Mouse (Mus musculus) testis, adult 2 months (tissue): ENCODE results near the gene Fam83g. TPM values are rescaled to one million over a fixed set of nuclear protein-coding genes. Genes with fewer than 3 reads are reported as not detected.

Experiments
- H3K27ac ChIP-seq: fragments of 200-500 bp; 2 replicates; pipeline ENCODE4 v1.5.1; 2012; ENCODE audit warnings: low read depth, low read length; ENCODE audit not compliant: control insufficient read depth, insufficient read depth
- H3K27me3 ChIP-seq: fragments of 200-500 bp; 2 replicates; pipeline ENCODE4 v1.6.1; 2012; ENCODE audit warnings: mild to moderate bottlenecking, low read length, moderate library complexity; ENCODE audit not compliant: control insufficient read depth, insufficient read depth
- H3K36me3 ChIP-seq: fragments of 200-500 bp; 2 replicates; pipeline ENCODE4 v1.6.1; 2012; ENCODE audit warnings: mild to moderate bottlenecking, low read length; ENCODE audit not compliant: control insufficient read depth, insufficient read depth
- H3K4me1 ChIP-seq: fragments of 200-500 bp; 2 replicates; pipeline ENCODE4 v1.6.1; 2012; ENCODE audit warnings: low read length; ENCODE audit not compliant: control insufficient read depth, insufficient read depth
- H3K4me3 ChIP-seq: fragments of 200-500 bp; 2 replicates; pipeline ENCODE4 v1.5.1; 2012; ENCODE audit warnings: low read depth, mild to moderate bottlenecking, low read length, moderate library complexity, mixed read lengths; ENCODE audit not compliant: control insufficient read depth
- CTCF ChIP-seq: fragments of 200-500 bp; IDR thresholded peaks from 2 replicates; pipeline ENCODE4 v1.5.1; 2012; ENCODE audit warnings: low read depth, mild to moderate bottlenecking, inconsistent platforms, low read length, moderate library complexity; ENCODE audit not compliant: control insufficient read depth, insufficient read depth, insufficient replicate concordance
- POLR2A ChIP-seq: fragments of 200-500 bp; IDR thresholded peaks from 2 replicates; pipeline ENCODE4 v1.6.1; 2012; ENCODE audit warnings: low read depth, mild to moderate bottlenecking, inconsistent platforms, low read length, moderate library complexity; ENCODE audit not compliant: control insufficient read depth
- polyA plus RNA-seq: library from polyadenylated mRNA; depleted of rRNA; stranded (reverse); fragments of >200 nt; gene quantifications from 2 replicates; pipeline ENCODE4 v1.2.3, GENCODE M21; 2012

The Fam83g gene
- polyA plus RNA-seq, 1 experiment, result 1.3 TPM

- peaks cover 11% of the 10 kb centered on the region for H3K4me1 ChIP-seq
- H3K27ac ChIP-seq, result no peak overlapping the region
- no peaks in the 10 kb centered on the region for H3K27me3 ChIP-seq
- TF ChIP-seq POLR2A (no peak), CTCF (no peak)
- no peak overlapping the region for H3K4me3 ChIP-seq
- no peaks in the 10 kb centered on the region for H3K36me3 ChIP-seq
These were observed 41.8 kb upstream of the Fam83g start for GRCm38 (mm10) chr11:61642106-61642505.

- Histone ChIP-seq H3K4me3 (no peak overlapping the region), H3K27ac (no peak overlapping the region), H3K4me1 (peaks cover 11% of the 10 kb centered on the region), H3K36me3 (no peaks in the 10 kb centered on the region), H3K27me3 (no peaks in the 10 kb centered on the region)
- TF ChIP-seq POLR2A (no peak), CTCF (no peak)
These were observed 40.5 kb upstream of the Fam83g start for GRCm38 (mm10) chr11:61643184-61643961.

DNA sequence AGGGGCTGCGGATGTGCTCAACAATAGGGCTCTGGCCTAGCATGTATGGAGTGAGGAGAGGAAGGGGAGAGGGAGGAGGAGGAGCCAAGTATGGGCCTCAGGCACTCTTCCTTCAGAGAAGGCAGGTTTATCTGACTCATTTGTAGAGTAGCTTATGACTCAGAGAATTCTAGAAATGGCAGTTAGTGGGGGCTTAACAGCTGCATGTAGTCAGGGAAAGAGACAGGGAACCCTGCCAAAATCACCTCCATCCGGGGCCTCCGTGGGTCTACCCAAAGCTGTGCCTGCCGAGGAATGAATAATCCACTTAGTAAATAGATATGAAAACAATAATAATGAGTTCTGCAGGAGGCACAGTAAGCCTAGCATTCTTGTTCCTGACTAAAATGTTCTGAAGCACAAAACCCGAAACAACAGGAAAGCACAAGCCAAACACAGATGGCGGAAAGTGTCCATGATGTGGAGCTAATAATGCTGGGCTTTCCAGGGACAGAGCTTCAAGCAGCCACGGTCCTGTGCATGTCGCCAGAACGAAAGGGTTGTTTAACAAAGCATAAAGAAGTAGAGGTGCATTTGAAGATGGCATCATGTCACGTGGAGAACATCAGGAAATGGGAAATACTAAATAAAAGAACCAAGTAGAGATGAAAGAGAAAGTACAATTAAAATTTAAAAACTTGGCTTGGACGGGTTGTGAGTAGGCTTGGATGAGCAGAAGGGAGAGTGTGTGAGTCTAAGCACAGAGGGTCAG, 39.1 kb upstream of the Fam83g start:
- peak overlapping the region; percentile 49; the same call in 1 of the 2 replicates for H3K27ac ChIP-seq
- H3K4me3 ChIP-seq, result no peak overlapping the region
- H3K27me3 ChIP-seq, result no peaks in the 10 kb centered on the region
- no peaks in the 10 kb centered on the region for H3K36me3 ChIP-seq
- H3K4me1 ChIP-seq, result peaks cover 11% of the 10 kb centered on the region
- TF ChIP-seq CTCF (no peak), POLR2A (no peak)

DNA sequence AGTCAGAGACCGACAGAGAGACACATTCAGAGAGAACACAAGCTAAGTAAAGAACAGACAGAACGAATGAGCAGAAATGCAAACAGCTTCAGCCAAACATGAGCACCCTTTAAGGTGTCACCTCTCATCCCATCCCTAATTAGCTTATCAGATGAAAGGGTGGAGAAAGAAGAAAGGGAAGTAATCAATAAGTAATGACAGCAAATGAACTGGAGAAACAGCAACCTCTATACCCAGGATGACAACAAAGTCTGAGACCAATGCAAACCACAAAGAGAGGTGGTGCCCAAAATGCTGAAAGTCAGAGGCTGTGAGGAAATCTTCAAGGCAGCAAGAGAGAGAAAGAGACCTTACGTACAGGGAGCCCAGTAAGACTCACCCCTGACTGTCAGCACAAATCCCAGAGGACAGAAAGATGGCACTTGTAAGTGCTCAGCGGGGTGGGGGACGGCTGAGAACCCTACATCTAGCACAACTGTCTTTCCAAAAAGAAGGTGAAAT, 38.5 kb upstream of the Fam83g start:
- no peak overlapping the region for H3K27ac ChIP-seq
- no peak overlapping the region for H3K4me3 ChIP-seq
- no peaks in the 10 kb centered on the region for H3K27me3 ChIP-seq
- H3K4me1 ChIP-seq, result peaks cover 11% of the 10 kb centered on the region
- no peak for TF ChIP-seq CTCF
- no peak for TF ChIP-seq POLR2A
- H3K36me3 ChIP-seq, result no peaks in the 10 kb centered on the region

DNA sequence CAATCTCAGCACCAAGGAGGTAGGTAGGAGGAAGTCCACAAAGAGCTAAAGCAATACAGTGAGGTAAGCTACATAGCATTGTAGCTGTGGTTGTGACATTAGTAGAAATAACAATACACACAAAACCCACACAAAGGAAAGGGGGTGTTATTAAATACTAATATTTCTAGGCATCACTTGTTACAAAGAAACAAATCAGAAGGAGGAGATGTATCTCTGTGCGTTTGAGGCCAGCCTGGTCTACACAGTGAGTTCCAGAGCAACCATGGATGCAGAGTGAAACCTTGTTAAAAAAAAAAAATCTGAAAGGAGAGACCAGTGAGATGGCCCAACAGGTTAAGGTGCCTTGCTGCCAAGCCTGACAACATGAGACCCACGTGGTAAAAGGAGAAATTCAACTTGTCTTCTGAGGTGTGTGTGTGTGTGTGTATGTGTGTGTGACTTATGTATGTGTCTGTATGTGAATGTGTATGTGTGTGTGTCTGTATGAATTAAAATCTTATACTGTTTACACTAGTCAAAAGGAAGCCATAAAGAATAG, 37.3 kb upstream of the Fam83g start:
- Histone ChIP-seq H3K27ac (no peak overlapping the region), H3K27me3 (no peaks in the 10 kb centered on the region), H3K36me3 (no peaks in the 10 kb centered on the region), H3K4me1 (peaks cover 11% of the 10 kb centered on the region), H3K4me3 (no peak overlapping the region)
- TF ChIP-seq CTCF, result no peak

DNA sequence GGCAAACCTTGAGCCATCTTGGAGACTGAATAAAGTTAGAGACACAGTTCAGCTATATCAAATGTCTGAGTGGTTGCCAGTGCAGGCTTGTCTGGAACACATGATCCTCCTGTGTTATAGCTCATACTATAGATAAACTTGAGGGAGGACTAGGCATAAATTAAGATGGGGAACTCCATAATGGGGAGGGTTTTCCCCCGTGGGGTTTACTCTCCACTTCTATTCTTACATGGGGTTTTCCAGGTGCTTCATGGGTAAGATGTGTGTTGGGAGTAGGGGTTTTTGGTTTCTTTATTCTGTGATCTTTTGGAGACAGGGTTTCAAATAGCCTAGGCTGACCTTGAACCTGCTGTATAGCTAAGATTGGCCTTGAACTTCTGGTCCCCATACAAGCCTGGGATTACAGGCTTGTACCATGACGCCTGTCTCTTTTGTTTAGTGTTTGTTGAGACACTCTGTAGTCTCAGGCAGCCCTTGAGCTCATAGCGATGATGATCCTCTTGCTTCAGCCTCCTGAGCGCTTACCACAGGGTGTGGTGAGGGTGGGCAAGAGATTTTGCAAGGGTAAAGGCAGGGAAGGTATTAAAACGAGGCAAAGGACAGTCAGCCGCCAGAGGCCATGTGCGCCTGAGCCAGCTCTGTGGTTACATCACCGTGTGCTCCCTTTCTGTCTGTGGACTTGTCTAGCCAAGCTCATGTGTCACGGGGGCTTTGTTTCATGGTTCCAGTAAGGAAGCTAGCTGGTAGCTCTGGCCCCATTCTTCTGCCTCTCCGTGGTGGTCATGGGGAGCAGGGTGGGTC, 36.6 kb upstream of the Fam83g start:
- H3K27me3 ChIP-seq, result no peaks in the 10 kb centered on the region
- H3K36me3 ChIP-seq, result no peaks in the 10 kb centered on the region
- TF ChIP-seq CTCF, result no peak
- TF ChIP-seq POLR2A, result no peak
- peaks cover 11% of the 10 kb centered on the region for H3K4me1 ChIP-seq
- H3K4me3 ChIP-seq, result no peak overlapping the region
- no peak overlapping the region for H3K27ac ChIP-seq
